Mouse (Mus musculus): ENCODE data around the gene Sstr3.

DNA sequence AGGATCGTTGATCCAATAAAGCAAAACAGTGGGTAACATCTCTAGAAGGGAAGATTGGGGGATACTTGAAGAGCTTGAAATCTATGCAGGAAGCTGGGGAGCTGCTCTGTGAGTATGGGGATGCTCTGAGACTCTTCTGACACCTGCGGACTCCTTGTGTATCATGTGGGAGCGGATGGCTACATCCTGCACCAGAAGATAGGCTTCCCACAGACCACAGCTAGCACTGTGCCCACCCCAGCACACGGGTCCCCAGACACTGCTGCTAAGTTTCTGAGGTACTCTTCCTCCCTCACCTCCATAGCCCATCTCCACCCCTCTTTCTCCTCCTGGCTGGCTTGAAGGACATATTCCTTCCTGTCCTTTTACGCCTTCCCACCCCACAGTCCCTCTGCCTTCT is 25.7 kb upstream of the Sstr3 start:
- TF ChIP-seq POLR2A (IDR thresholded peaks at IDR 0.05; ENCODE audit: control insufficient read depth, low read depth, low read length), result no peak
- TF ChIP-seq CTCF (IDR thresholded peaks at IDR 0.05; ENCODE audit: control insufficient read depth, insufficient read depth, insufficient replicate concordance, low read depth, low read length), result no peak
